Mouse (Mus musculus) liver (tissue): Measurements from ENCODE around the gene Zfp105.
A peak's percentile ranks its signal among the peaks of the same experiment; 100 is the strongest.

Experiments used
- DNase-seq: peaks from one replicate; pipeline ENCODE4 v3.0.0-alpha.2; 2020; ENCODE audit warnings: mixed read lengths

Gene Zfp105

GRCm38 (mm10) chr9:122922936-122923381, at the start of gene Zfp105:
Gene Zfp105, plus strand, starts transcription at chr9:122923072.
- peak; percentile 65 for DNase-seq

- DNase-seq, result no peak
These were observed 48.2 kb upstream of the Zfp105 start for GRCm38 (mm10) chr9:122874653-122875052.

GRCm38 (mm10) chr9:122875145-122875544, 47.7 kb upstream of the Zfp105 start:
- DNase-seq, result no peak

GRCm38 (mm10) chr9:122885385-122885784, 37.5 kb upstream of the Zfp105 start, which contains the start of gene Zkscan7:
Gene Zkscan7, plus strand, starts transcription at chr9:122885685.
- no peak for DNase-seq

GRCm38 (mm10) chr9:122886372-122887179, 36.3 kb upstream of the Zfp105 start:
- peak; percentile 45 for DNase-seq

GRCm38 (mm10) chr9:122901047-122901446, 21.8 kb upstream of the Zfp105 start:
- DNase-seq, result no peak

- DNase-seq, result peak; percentile 32
These were observed 19.9 kb upstream of the Zfp105 start for GRCm38 (mm10) chr9:122902717-122903535.

- no peak for DNase-seq
These were observed 436 bp upstream of the Zfp105 start for GRCm38 (mm10) chr9:122922436-122922835.

- no peak for DNase-seq
These were observed 6.0 kb downstream of the Zfp105 start for GRCm38 (mm10) chr9:122928915-122929314.

- peak; percentile 92 for DNase-seq
These were observed 28.0 kb downstream of the Zfp105 start, which contains the start of the genes 1110059G10Rik and Kif15 for GRCm38 (mm10) chr9:122950643-122951475. Gene 1110059G10Rik, minus strand, starts transcription at chr9:122951000. Gene Kif15, plus strand, starts transcription at chr9:122951046.
